Mouse (Mus musculus): ENCODE data around the gene Nr2e1. TPM values are rescaled to one million over a fixed set of nuclear protein-coding genes. Genes with fewer than 3 reads are reported as not detected.
A peak's percentile ranks its signal among the peaks of the same experiment; 100 is the strongest.

The Nr2e1 gene
- 10 to 100 TPM; 13.1 to 15.3 TPM for total RNA-seq (2021)
- long read RNA-seq, transcript Nr2e1-201 (9 exons, 3,285 nt): major isoform, 33 of 36 reads
- long read RNA-seq, partial matches to known transcripts: 1 of 36 reads
- long read RNA-seq, other reads (novel, unspliced or antisense): 2 of 36 reads

GRCm38 (mm10) chr10:42583157-42583872, at the start of gene Nr2e1, which contains the start of gene Ostm1:
Nr2e1 (minus strand) TSS chr10:42583632.
Ostm1 (plus strand) TSS chr10:42583822.
- peak; percentile 39 to 60 for DNase-seq (ENCODE audit: low spot score in 2 of 2)

GRCm38 (mm10) chr10:42632453-42633360, 49.3 kb upstream of the Nr2e1 start:
- DNase-seq (ENCODE audit: low spot score in 2 of 2): no peak

- no peak for DNase-seq (ENCODE audit: low spot score in 2 of 2)
Observed at GRCm38 (mm10) chr10:42631754-42632452, 48.5 kb upstream of the Nr2e1 start.

- no peak for DNase-seq (ENCODE audit: low spot score in 2 of 2)
Observed at GRCm38 (mm10) chr10:42630596-42631355, 47.3 kb upstream of the Nr2e1 start.

- DNase-seq (ENCODE audit: low spot score in 2 of 2): no peak
Observed at GRCm38 (mm10) chr10:42625907-42626306, 42.5 kb upstream of the Nr2e1 start.

GRCm38 (mm10) chr10:42618291-42618690, 34.9 kb upstream of the Nr2e1 start:
- no peak for DNase-seq (ENCODE audit: low spot score in 2 of 2)

- no peak for DNase-seq (ENCODE audit: low spot score in 2 of 2)
Observed at GRCm38 (mm10) chr10:42614766-42615165, 31.3 kb upstream of the Nr2e1 start.

- no peak for DNase-seq (ENCODE audit: low spot score in 2 of 2)
Observed at GRCm38 (mm10) chr10:42613639-42614381, 30.4 kb upstream of the Nr2e1 start.

GRCm38 (mm10) chr10:42613075-42613474, 29.6 kb upstream of the Nr2e1 start:
- no peak for DNase-seq (ENCODE audit: low spot score in 2 of 2)

- DNase-seq (ENCODE audit: low spot score in 2 of 2): no peak
Observed at GRCm38 (mm10) chr10:42606757-42607156, 23.3 kb upstream of the Nr2e1 start.

- DNase-seq (ENCODE audit: low spot score in 2 of 2): no peak
Observed at GRCm38 (mm10) chr10:42604874-42605273, 21.4 kb upstream of the Nr2e1 start.

- no peak for DNase-seq (ENCODE audit: low spot score in 2 of 2)
Observed at GRCm38 (mm10) chr10:42601556-42601955, 18.1 kb upstream of the Nr2e1 start.

- no peak for DNase-seq (ENCODE audit: low spot score in 2 of 2)
Observed at GRCm38 (mm10) chr10:42598615-42599014, 15.2 kb upstream of the Nr2e1 start.

- DNase-seq (ENCODE audit: low spot score in 2 of 2): no peak
Observed at GRCm38 (mm10) chr10:42593201-42593600, 9.8 kb upstream of the Nr2e1 start.

- DNase-seq (ENCODE audit: low spot score in 2 of 2): no peak
Observed at GRCm38 (mm10) chr10:42591993-42592686, 8.7 kb upstream of the Nr2e1 start.

GRCm38 (mm10) chr10:42591185-42591992, 8.0 kb upstream of the Nr2e1 start:
- peak in 1 of 2 experiments; percentile 18 for DNase-seq (ENCODE audit: low spot score in 2 of 2)

GRCm38 (mm10) chr10:42590261-42591184, 7.1 kb upstream of the Nr2e1 start:
- no peak for DNase-seq (ENCODE audit: low spot score in 2 of 2)
